Mouse (Mus musculus) neural tube, embryonic 15.5 days (tissue): Measurements from ENCODE around the gene Csnk1g2. TPM values are rescaled to one million over a fixed set of nuclear protein-coding genes. Genes with fewer than 3 reads are reported as not detected.

Experiments used
- ATAC-seq: fragments of 200-750 bp; cut with Nextera tagmentation; 2 replicates; pipeline ENCODE4 v1.8.0; 2017; ENCODE audit warnings: mild to moderate bottlenecking, moderate TSS enrichment, moderate library complexity; ENCODE audit not compliant: low FRiP score
- H3K27ac ChIP-seq: fragments of 300-500 bp; sonication (generic); replicated peaks from 2 replicates; pipeline ENCODE4 v1.5.1; 2015; ENCODE audit warnings: mild to moderate bottlenecking, inconsistent platforms
- H3K27me3 ChIP-seq: fragments of 300-500 bp; sonication (generic); replicated peaks from 2 replicates; pipeline ENCODE4 v1.6.1; 2015; ENCODE audit warnings: inconsistent platforms
- H3K36me3 ChIP-seq: fragments of 300-500 bp; sonication (generic); 2 replicates; pipeline ENCODE4 v1.6.1; 2015; ENCODE audit warnings: inconsistent platforms
- H3K4me1 ChIP-seq: fragments of 300-500 bp; sonication (generic); 2 replicates; pipeline ENCODE4 v1.6.1; 2015; ENCODE audit warnings: inconsistent platforms
- H3K4me2 ChIP-seq: fragments of 300-500 bp; sonication (generic); 2 replicates; pipeline ENCODE4 v1.6.1; 2015; ENCODE audit warnings: inconsistent platforms, mild to moderate bottlenecking, moderate library complexity
- H3K4me3 ChIP-seq: fragments of 300-500 bp; sonication (generic); replicated peaks from 2 replicates; pipeline ENCODE4 v1.5.1; 2015; ENCODE audit warnings: mild to moderate bottlenecking, inconsistent platforms
- H3K9ac ChIP-seq: fragments of 300-500 bp; sonication (generic); replicated peaks from 2 replicates; pipeline ENCODE4 v1.6.1; 2015; ENCODE audit warnings: mild to moderate bottlenecking, inconsistent platforms
- H3K9me3 ChIP-seq: fragments of 300-500 bp; sonication (generic); replicated peaks from 2 replicates; pipeline ENCODE4 v1.6.1; 2016; ENCODE audit warnings: inconsistent platforms
- WGBS: fragments of 180-500 bp; shearing (Covaris S2); methylation state at CpG from one replicate; pipeline ENCODE4 v1.1.7; 2015; ENCODE audit warnings: mixed read lengths; 5-methylcytosine and 5-hydroxymethylcytosine counted together
- polyA plus RNA-seq: library from polyadenylated mRNA; unstranded; fragments of >200 nt; fragmentation: Nextera tagmentation; extraction: Ambion mirVana; gene quantifications from 2 replicates; pipeline ENCODE4 v1.2.1, GENCODE M21; 2015

The Csnk1g2 gene
- 106 and 118 TPM in 2 replicates for polyA plus RNA-seq

DNA sequence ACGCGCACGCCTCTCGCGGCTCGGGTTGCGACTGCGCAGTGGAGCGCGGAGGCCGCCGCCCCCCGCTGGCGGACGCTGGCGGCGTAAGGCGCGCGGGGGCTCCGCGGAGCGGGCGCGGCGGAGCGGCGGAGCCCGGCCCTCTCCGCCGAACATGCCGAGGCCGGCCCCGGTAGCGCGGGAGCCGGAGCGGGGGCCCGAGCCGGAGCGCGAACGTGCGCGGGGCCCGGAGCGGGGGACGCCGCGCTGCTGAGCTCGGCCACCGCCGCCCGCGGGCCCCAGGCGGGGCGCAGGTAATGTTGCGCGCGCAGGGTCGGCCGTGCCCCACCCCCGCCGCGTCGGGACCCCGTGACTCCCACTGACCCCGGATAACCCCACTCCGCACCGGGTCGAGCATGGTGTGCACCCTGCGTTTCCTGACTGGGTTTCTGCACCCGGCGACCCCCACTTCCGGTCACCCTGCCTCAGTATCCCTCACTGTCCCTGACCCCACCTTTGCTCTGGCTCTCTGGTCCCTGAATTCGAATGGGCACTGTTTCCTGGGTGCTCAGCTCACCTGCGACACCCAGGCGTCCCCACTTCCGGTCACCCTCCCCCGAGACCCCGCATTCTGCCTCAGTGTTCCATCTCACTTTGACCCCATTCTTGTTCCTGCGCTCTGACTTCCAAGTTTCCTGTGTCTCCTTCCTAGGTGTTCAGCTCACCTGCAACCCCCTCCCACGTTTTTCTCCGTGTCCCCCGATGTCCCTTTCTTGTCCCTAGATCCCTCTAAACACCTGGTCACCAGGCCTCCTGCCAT, at the start of gene Csnk1g2:
TSS of gene Csnk1g2 (plus strand) at position 178 of the 796 bp plus-strand sequence.
- H3K9me3 ChIP-seq: no peaks in the 10 kb centered on the region
- H3K4me2 ChIP-seq: peak within 1 kb of the TSS; percentile 97
- WGBS: under 1% methylated on average over 84 of the region's 85 CpGs
- ATAC-seq: peak; percentile 6
- peak within 1 kb of the TSS; percentile 93 for H3K27ac ChIP-seq
- H3K4me3 ChIP-seq: peak within 1 kb of the TSS; percentile 86
- H3K27me3 ChIP-seq: no peaks in the 10 kb centered on the region
- H3K9ac ChIP-seq: peak within 1 kb of the TSS; percentile 91
- no peaks in the 10 kb centered on the region for H3K36me3 ChIP-seq
- H3K4me1 ChIP-seq: peaks cover 50% of the 10 kb centered on the region

GRCm38 (mm10) chr10:80573944-80574343, 48.7 kb upstream of the Csnk1g2 start:
- no peaks in the 10 kb centered on the region for H3K36me3 ChIP-seq
- peaks cover 67% of the 10 kb centered on the region for H3K4me1 ChIP-seq
- ATAC-seq: no peak
- H3K4me3 ChIP-seq: no peak overlapping the region
- no peaks in the 10 kb centered on the region for H3K9me3 ChIP-seq
- no peaks in the 10 kb centered on the region for H3K27me3 ChIP-seq
- no peak overlapping the region for H3K27ac ChIP-seq
- no peak overlapping the region for H3K9ac ChIP-seq
- 0 out of 2 replicates have a peak overlapping the region, but pooled peaks have one; percentile 5 for H3K4me2 ChIP-seq
- WGBS: 73% methylated on average over 9 of the region's 9 CpGs

DNA sequence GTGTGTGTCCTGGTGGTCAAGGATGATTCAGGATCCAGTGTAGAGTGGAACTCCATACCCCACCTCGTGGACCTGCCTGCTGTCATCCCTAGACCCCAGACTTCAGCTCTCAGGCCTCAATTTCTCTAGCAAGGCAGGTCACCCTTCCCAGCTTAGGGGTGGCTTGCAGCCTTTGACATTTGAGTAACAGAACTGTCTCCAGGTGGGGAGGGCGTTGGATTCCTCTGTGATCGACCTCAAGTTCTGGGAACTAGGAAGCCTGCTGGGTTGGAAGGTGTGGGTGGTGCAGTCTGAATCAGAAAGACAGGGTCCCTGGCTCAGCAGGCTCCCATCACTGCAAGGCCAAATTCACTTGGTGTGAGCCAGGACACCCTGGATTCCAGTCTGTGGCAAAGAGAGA, 47.7 kb upstream of the Csnk1g2 start:
- no peak for ATAC-seq
- Histone ChIP-seq H3K27me3 (no peaks in the 10 kb centered on the region), H3K4me3 (no peak overlapping the region), H3K9ac (no peak overlapping the region), H3K4me1 (peaks cover 66% of the 10 kb centered on the region), H3K27ac (no peak overlapping the region), H3K9me3 (no peaks in the 10 kb centered on the region), H3K4me2 (peak overlapping the region; percentile 92; the same call in 1 of the 2 replicates), H3K36me3 (no peaks in the 10 kb centered on the region)
- 85% methylated on average over 3 of the region's 3 CpGs for WGBS

GRCm38 (mm10) chr10:80575925-80576324, 46.7 kb upstream of the Csnk1g2 start:
- H3K9ac ChIP-seq: peak overlapping the region; percentile 78
- ATAC-seq: no peak
- H3K27me3 ChIP-seq: no peaks in the 10 kb centered on the region
- H3K9me3 ChIP-seq: no peaks in the 10 kb centered on the region
- WGBS: 17% methylated on average over 17 of the region's 17 CpGs
- no peaks in the 10 kb centered on the region for H3K36me3 ChIP-seq
- peak overlapping the region; percentile 90; the same call in 1 of the 2 replicates for H3K27ac ChIP-seq
- peak overlapping the region; percentile 83 for H3K4me3 ChIP-seq
- peaks cover 58% of the 10 kb centered on the region for H3K4me1 ChIP-seq
- peak overlapping the region; percentile 92 for H3K4me2 ChIP-seq

DNA sequence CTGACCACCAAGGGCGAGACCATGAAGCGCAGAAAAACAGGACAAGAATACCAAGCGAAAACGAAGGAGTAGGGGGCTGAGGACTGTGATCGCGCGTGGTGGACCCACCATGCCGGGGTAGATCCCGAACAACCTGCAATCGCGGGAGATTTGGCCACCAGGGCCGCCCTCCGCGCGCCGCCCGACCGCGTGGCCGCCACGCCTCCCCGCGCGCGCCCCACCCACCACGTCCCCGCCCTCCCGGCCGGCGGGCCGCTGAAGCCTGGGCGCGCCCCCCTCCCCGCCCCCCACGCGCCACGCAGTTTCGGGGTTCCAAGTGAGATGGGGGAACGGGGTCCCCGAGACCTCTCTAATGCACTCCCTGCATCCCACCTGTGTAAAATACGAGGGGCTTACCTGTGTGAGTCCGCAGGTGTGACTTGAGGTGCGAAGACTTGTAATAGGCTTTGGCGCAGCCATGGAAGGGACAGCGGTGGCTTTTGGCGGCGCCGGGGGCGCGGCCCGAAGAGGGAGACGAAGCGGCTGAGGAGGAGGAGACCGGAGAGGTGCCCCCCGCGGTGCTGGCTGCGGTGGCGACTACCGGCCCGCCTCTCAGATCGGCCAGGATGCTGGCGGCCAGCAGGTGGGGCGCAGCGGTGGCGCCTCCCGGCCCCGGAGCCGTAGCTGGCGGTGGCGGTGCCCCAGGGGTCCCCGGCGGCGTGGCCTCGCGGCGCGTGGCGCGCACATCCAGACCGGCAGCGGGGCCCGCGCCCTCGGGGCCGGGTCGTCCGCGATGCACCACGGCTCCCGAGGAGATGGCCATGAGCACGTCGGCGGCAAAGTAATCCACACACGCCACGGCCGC, 46.1 kb upstream of the Csnk1g2 start:
- H3K9ac ChIP-seq: peak overlapping the region; percentile 78
- H3K27ac ChIP-seq: peak overlapping the region; percentile 90
- no peaks in the 10 kb centered on the region for H3K27me3 ChIP-seq
- H3K4me2 ChIP-seq: peak overlapping the region; percentile 92
- H3K36me3 ChIP-seq: no peaks in the 10 kb centered on the region
- peaks cover 52% of the 10 kb centered on the region for H3K4me1 ChIP-seq
- WGBS: under 1% methylated on average over 69 of the region's 96 CpGs
- peak; percentile 2 for ATAC-seq
- peak overlapping the region; percentile 83 for H3K4me3 ChIP-seq
- H3K9me3 ChIP-seq: no peaks in the 10 kb centered on the region

DNA sequence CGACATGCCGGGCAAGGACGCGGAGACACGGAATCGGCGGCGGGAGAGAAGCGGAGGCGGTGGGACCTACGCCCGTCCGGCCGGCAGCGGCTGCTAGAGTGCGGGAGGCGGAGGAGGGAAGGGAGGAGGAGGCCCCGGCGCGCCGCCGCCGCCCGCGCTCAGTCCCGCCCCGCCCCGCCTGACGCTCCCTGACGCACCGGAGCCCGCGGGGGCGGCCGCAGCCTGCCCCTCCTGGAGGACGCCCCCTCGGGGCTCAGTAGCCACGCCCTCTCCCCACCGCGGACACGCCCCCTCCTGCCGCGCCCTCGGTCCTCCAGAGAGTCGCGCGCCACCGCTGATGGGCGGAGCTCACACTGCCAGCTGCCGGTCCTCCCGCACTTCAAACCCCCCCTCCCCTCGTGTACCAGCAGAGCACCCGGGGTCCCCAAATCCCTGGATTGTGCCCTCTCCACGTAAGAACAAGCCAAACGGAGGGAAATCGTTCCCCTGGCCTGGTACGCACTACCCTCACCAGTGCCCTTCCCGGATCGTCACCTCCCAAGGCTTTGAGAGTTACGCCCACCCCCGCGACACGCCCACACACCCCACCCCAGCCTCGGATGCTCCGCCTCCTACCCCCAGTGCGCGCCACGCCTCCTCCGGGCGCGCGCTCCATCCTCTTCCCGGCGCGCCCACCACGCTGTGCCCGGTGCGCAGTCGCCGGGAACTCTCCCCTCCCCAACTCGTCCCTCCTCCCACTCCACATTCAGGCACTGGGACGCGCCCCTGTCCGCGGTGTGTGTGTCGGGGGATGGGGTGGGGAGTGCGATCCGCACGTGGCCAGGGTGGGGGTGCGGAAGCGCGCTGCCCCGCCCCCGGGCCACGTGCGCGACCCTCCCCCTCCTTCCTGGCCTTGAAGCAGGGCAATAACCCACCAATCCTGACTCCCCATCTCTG, 45.2 kb upstream of the Csnk1g2 start, which contains the start of gene Klf16:
TSS of gene Klf16 (minus strand) at position 127 of the 936 bp plus-strand sequence.
- peak within 1 kb of the TSS; percentile 78 for H3K9ac ChIP-seq
- under 1% methylated on average over 71 of the region's 97 CpGs for WGBS
- H3K36me3 ChIP-seq: no peaks in the 10 kb centered on the region; the same call in 1 of the 2 replicates
- peak within 1 kb of the TSS; percentile 90 for H3K27ac ChIP-seq
- peaks cover 46% of the 10 kb centered on the region for H3K4me1 ChIP-seq
- no peaks in the 10 kb centered on the region for H3K9me3 ChIP-seq
- H3K27me3 ChIP-seq: no peaks in the 10 kb centered on the region
- H3K4me3 ChIP-seq: peak within 1 kb of the TSS; percentile 83
- ATAC-seq: peak; percentile 87
- peak within 1 kb of the TSS; percentile 92 for H3K4me2 ChIP-seq

- Histone ChIP-seq H3K9ac (peak overlapping the region; percentile 78; the same call in 1 of the 2 replicates), H3K36me3 (peaks cover 2% of the 10 kb centered on the region), H3K4me2 (peak overlapping the region; percentile 92), H3K27me3 (no peaks in the 10 kb centered on the region), H3K4me1 (peaks cover 46% of the 10 kb centered on the region), H3K27ac (peak overlapping the region; percentile 90), H3K9me3 (no peaks in the 10 kb centered on the region), H3K4me3 (peak overlapping the region; percentile 83)
- peak; percentile 15; the same call in 1 of the 2 replicates for ATAC-seq
- under 1% methylated on average over 29 of the region's 29 CpGs for WGBS
Observed at GRCm38 (mm10) chr10:80578131-80578750, 44.4 kb upstream of the Csnk1g2 start.

DNA sequence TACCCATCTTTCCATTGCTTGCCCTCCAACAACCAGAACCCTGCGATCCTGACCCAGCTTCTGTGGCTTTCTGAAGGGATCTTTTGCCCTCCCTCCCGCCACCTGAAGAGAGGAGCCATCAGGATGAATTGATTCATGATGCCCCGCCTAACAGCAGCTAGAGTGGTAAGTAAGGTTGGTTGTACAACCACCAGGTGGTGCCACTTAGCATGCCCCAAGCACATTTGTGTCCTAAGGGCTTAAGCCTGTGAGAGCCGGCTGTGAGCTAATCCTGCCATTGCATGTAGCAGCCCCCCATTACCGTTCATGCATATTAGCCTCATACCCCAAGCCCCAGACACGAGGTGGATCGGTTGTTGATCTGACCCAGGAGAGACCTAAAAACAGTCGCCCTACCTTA, 43.7 kb upstream of the Csnk1g2 start:
- Histone ChIP-seq H3K27ac (no peak overlapping the region), H3K9me3 (no peaks in the 10 kb centered on the region), H3K4me3 (0 out of 2 replicates have a peak overlapping the region, but pooled peaks have one; percentile 6), H3K36me3 (peaks cover 8% of the 10 kb centered on the region), H3K27me3 (no peaks in the 10 kb centered on the region), H3K9ac (no peak overlapping the region), H3K4me1 (peaks cover 39% of the 10 kb centered on the region), H3K4me2 (peak overlapping the region; percentile 92)
- WGBS: 5% methylated on average over 8 of the region's 8 CpGs
- no peak for ATAC-seq

DNA sequence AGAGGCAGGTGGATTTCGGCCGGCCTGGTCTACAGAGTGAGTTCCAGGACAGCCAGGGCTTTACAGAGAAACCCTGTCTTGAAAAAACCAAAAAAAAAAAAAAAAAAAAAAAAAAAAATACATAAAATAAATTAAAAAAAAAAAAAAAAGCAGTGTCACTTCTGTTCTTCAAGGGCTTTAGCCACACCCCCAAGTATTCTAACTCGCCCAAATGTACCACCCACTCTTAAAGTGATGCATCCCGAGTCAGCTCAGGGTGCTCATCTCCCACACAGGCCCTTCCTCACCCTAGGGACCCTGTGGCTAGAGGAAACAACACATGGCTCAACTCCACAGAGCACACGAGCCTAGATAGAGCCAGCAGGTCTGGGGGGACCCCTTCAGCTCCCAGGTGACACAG, 39.6 kb upstream of the Csnk1g2 start:
- no peak for ATAC-seq
- Histone ChIP-seq H3K4me2 (no peak overlapping the region), H3K4me1 (peaks cover 40% of the 10 kb centered on the region), H3K27ac (no peak overlapping the region), H3K27me3 (no peaks in the 10 kb centered on the region), H3K9ac (no peak overlapping the region), H3K36me3 (peaks cover 28% of the 10 kb centered on the region), H3K9me3 (no peaks in the 10 kb centered on the region), H3K4me3 (no peak overlapping the region)
- 86% methylated on average over 5 of the region's 5 CpGs for WGBS

GRCm38 (mm10) chr10:80584045-80584488, 38.6 kb upstream of the Csnk1g2 start:
- no peak for ATAC-seq
- Histone ChIP-seq H3K9me3 (no peaks in the 10 kb centered on the region), H3K36me3 (peaks cover 28% of the 10 kb centered on the region), H3K4me1 (peaks cover 40% of the 10 kb centered on the region), H3K27ac (0 out of 2 replicates have a peak overlapping the region, but pooled peaks have one; percentile 18), H3K9ac (no peak overlapping the region), H3K27me3 (no peaks in the 10 kb centered on the region), H3K4me3 (no peak overlapping the region), H3K4me2 (no peak overlapping the region)
- 65% methylated on average over 12 of the region's 12 CpGs for WGBS
